Mouse (Mus musculus): ENCODE measurements at regions not wholly inside any gene's neighbourhood (a gene's known extent, or its start where the extent isn't known, plus 50 kb on each side); places are given as distances from the start of the nearest gene placed in this dataset.

DNA sequence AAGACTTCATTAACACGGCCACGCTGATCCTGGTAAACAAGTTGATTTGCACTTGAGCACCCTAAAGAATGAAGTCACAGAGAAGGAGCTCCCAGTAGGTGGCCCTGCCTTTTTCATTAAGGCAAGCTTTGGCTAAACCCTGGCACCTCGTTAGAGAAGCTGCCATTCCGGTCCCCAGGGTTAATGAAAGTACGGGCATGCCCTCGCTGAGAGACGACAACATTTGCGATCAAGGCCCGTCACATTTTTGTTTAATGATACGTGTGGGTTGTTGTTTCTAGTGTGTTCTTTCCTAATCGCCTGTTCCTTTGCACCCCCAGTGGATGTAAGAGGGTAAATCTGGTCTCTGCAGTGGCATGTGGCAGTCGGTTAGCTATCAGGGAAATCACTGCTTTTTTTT is 67.8 kb upstream of the Synm start:
- TF ChIP-seq CTCF (IDR thresholded peaks at IDR 0.05; ENCODE audit: low read depth) (no peak), EP300 (IDR thresholded peaks at IDR 0.05; ENCODE audit: low read depth) (no peak)

Measured in liver, postnatal 0 days (tissue).